Mouse (Mus musculus): ENCODE data around the gene Oprd1. TPM values are rescaled to one million over a fixed set of nuclear protein-coding genes. Genes with fewer than 3 reads are reported as not detected.

Oprd1 gene
- total RNA-seq, 2 experiments from 2014 or later: 0.17 to 0.18 TPM

GRCm38 (mm10) chr4:132133920-132134319 lies 10.4 kb downstream of the Oprd1 start:
- no peak for DNase-seq

DNA sequence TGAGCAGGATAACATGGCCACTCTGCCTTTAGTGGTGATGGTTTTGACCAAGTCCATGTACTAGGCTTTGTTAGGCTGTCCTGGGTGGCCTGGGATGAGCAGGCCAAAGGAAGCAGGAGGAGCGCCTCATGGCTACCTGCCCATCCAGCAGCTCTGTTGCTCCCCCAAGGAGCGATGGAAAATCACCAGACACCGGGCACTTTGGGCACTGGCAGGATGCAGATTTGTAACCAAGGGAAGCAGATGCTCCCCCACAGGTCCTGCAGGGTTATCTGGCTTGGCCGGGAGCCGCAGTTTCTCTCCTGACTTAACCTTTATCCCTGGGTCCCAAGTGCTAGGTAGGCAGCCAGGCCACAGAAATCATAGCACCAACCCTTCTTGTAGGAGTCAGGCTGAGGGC lies 10.9 kb downstream of the Oprd1 start:
- no peak for DNase-seq

- DNase-seq: no peak
Measured at GRCm38 (mm10) chr4:132132297-132132696, 12.0 kb downstream of the Oprd1 start.

- no peak for DNase-seq
Measured at GRCm38 (mm10) chr4:132131790-132132189, 12.5 kb downstream of the Oprd1 start.

GRCm38 (mm10) chr4:132131116-132131515 lies 13.2 kb downstream of the Oprd1 start:
- no peak for DNase-seq

GRCm38 (mm10) chr4:132130645-132131044 lies 13.6 kb downstream of the Oprd1 start:
- DNase-seq: no peak

GRCm38 (mm10) chr4:132130134-132130533 lies 14.2 kb downstream of the Oprd1 start:
- DNase-seq: no peak

DNA sequence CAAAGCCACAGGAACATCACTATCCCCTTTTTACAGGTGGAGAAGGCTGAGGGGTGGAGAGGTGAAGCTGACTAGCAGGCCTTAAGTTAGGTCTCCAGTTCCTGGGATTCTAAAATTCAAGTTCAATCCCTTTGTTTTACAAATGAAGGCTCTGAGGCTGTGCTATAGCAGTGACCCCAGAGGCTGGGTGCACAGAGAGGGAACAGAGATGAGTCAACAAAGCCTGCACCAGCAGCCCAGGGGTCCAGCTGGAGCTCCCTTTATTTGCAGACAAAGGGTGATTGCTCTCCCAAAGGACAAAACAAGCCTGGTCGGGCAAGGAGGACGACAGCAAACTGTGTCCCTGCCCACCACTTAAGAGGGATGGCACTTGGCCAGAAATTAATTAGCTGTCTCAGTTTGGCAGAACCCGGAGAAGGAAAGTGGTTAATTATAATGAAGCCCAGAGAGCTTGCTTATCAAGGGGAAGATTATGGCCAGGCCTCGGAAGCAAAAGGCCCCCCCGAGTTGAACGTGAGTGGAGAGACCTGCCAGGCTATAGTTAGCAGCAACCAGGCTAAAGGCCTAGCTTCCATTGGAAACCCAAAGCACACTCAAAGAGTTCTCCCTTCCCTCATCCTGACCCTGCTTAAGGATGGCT lies 15.2 kb downstream of the Oprd1 start:
- DNase-seq: peak; percentile 55 to 76

- DNase-seq: no peak
Measured at GRCm38 (mm10) chr4:132127091-132127490, 17.2 kb downstream of the Oprd1 start.

DNA sequence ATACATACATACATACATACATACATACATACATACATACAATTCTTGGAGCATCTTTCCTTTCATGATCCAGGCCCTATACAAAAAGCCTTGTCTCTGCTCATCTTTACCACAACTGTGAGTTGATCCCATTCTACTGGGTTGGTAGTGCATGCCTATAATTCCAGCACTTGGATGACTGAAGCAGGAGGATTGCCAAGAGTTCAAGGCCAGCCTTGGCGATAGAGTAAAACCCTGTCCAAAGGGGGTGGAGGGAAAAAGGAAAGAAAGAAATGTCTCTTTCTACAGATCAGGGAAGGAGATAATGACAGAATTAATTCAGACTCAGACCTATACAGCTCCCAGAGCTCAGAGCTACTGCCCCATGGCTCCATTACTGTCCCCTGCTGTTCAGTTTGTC lies 21.1 kb downstream of the Oprd1 start:
- no peak for DNase-seq

DNA sequence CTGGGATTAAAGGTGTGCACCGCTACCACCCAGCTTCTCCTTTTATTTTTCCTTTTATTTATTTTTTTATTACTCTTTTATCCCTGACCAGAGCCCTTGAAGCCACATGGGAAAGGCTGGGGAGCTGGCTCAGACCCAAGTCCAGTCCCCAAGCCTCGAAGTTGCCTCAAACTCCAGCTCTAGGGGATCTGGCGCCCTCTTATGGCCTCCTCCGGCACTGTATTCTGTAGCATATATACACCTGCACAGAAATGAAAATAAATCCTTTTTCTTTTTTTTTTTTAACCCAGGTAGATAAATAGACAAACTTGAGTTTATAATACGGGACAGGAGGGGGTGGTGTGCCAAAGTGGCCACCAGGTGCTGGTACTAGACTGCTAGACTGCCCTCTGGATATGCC lies 22.6 kb downstream of the Oprd1 start:
- no peak for DNase-seq

- no peak for DNase-seq
Measured at GRCm38 (mm10) chr4:132119566-132119965, 24.7 kb downstream of the Oprd1 start.

- no peak for DNase-seq
Measured at GRCm38 (mm10) chr4:132116315-132116714, 28.0 kb downstream of the Oprd1 start.

DNA sequence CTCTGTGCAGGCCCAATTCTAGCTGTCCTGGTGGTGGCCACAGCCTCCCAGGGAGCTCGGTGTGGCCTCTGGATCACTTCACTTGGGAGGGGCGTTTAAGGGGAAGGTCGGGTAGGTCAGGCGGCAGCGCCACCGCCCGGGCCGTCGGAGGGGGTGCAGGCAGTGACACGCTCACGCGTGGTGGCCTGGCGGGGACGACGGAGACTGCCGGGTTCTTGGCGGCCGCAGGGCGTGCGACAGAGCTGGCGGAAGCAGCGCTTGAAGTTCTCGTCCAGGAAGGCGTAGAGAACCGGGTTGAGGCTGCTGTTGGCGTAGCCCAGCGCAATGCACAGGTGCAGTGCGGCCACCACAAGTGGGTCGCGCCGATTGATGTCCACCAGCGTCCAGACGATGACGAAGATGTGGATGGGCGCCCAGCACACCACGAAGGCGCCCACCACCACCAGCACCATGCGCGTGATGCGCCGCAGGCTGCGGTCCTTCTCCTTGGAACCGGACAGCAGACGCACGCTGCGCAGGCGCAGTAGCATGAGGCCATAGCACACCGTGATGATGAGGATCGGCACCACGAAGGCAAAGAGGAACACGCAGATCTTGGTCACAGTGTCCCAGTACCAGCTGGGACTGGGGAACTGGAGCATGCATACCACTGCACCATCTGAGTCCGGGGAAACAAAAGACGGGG lies 30.7 kb downstream of the Oprd1 start:
- no peak for DNase-seq

DNA sequence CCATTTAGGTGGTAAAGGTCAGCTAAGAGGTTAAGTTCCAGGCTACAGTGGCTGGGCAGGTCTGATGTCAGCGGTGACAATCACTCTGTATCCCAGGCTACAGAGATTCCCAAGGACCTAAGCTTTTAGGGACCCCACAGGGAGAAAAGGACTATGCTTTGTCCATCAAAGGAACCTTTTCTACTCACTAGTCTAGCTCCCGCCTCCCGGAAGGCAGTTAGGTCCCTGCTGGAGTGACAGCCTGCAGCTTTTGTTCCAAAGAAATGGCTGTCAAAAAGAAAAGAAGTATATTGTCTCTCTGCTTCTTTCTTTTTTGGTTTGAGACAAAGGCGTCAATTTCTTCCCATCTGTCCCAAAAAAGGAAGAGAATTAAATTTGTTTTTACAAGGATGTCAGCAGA lies 33.1 kb downstream of the Oprd1 start:
- no peak for DNase-seq

DNA sequence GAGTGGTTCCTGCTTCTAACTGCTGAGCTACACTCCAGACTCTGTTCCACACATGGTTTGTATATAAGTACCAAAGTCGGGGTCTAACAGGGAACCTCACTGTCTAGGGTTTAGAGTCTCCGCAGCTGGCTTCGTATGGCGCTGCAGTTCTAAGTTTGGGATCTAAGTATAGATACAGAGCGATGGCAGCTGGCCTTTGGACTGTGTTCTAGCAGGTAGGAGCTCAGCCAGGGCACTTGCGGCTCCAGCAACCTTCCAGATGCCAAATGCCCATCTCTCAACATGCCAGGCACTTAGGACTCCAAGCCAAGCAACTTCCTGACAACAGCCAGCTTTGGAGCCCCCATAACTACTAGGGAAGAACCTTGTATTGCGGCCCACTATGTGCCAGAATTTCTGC lies 36.1 kb downstream of the Oprd1 start:
- DNase-seq: peak; percentile 27 to 33

GRCm38 (mm10) chr4:132101152-132101551 lies 43.1 kb downstream of the Oprd1 start:
- DNase-seq: no peak

- DNase-seq: no peak
Measured at GRCm38 (mm10) chr4:132099548-132099947, 44.7 kb downstream of the Oprd1 start.

- DNase-seq: no peak
Measured at GRCm38 (mm10) chr4:132095043-132095442, 49.2 kb downstream of the Oprd1 start.

GRCm38 (mm10) chr4:132093928-132094327 lies 50.4 kb downstream of the Oprd1 start:
- no peak for DNase-seq

DNA sequence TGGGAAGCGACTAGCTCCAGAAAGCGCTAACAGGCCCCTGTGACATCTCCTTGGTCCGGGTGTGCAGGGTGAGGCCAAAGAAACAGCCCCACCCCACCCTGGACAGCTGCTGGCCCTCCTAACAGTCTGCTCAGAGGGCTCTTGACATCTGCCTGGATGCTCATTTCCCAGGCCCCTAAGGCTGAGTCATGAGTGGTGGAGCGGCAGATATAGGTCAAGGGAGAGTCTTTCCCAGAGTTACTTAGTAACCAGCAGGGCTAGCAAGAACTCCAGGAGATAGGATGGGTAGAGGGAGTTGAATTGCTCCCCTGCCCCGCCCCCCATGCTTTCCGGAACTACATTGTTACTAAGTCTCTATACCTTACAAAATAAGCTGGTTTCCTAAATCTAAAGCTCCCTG lies 51.1 kb downstream of the Oprd1 start:
- DNase-seq: peak in 1 of 2 experiments; percentile 15

- DNase-seq: peak; percentile 47 to 76
Measured at GRCm38 (mm10) chr4:132088921-132089320, 55.4 kb downstream of the Oprd1 start.

GRCm38 (mm10) chr4:132085114-132085513 lies 59.2 kb downstream of the Oprd1 start:
- no peak for DNase-seq

DNA sequence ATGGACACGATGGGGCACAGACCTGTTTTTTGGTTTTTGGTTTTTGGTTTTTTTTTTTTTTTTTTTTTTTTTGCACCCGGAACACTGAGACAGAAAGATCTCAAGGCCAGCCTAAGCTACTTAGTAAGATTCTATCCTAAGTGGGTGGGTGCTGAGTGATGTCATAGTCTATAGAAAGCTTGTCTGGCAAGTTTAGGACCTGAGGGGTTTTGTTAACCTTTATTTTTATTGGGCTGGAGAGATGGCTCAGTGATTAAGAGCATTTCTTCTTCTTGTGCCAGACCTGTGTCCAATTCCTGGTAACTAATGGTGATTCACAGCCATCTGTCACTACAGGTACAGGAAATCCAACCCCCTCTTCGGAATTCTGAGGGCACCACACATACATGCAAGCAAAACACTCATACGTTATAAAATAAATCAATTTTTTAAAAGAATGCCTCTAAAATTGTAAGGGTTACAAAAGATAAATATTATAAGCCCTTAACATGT lies 63.7 kb downstream of the Oprd1 start:
- no peak for DNase-seq

Data from heart, adult 18-20 months (tissue).